Mouse (Mus musculus) MEL-GATA-1-ER (cell line): Measurements from ENCODE around the gene Gm28729.
"Not testable (repeated sequence)": the region's sequence is repeated elsewhere in the genome, so short reads cannot be mapped to it uniquely, and the experiment has no call there.

ENCODE experiments used
- DNase-seq: peaks from one replicate; pipeline ENCODE4 v3.0.0-alpha.2; 2012; ENCODE audit warnings: low read depth; ENCODE audit errors: extremely low read depth

The Gm28729 gene

GRCm38 (mm10) chr9:96521574-96521973 is 3.5 kb downstream of the Gm28729 start:
- DNase-seq, result not testable (repeated sequence)

GRCm38 (mm10) chr9:96517429-96517828 is 7.6 kb downstream of the Gm28729 start:
- DNase-seq, result no peak

DNA sequence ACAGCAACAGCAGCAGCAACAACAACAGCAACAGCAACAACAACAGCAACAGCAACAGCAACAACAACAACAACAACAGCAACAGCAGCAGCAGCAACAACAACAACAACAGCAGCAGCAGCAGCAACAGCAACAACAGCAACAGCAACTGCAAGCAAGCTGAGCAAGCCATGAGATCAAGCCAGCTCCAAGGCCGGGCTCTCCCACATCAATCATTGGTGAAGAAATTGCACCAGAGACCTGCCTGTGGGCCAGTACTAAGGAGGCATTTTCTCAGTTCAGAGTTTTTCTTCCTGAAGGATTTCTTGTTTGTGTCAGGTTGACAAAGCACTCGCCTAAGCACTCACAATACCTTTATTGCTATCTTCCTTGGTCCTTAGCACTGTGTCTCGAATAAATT is 8.3 kb downstream of the Gm28729 start:
- no peak for DNase-seq

- DNase-seq, result no peak
Measured at GRCm38 (mm10) chr9:96515737-96516136, 9.3 kb downstream of the Gm28729 start.

DNA sequence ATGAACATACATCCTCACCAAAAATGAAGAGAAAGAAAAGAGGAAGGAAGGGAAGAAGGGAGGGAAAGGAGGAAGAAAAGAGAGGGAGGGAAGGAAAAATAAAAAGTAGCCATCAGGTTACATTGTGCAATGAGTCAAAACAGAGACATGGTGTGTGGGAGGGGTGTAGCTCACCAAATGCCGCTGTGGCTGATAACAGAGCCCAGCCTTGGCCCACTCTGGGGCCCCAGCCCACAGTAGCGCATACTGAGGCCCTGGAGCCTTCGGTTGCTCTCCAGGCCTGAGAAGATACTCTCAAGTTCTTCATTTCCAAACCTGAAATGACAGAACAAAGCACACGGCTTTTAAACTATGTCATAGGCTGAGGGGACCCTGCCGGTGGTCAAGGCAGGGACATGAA is 10.8 kb downstream of the Gm28729 start:
- no peak for DNase-seq

DNA sequence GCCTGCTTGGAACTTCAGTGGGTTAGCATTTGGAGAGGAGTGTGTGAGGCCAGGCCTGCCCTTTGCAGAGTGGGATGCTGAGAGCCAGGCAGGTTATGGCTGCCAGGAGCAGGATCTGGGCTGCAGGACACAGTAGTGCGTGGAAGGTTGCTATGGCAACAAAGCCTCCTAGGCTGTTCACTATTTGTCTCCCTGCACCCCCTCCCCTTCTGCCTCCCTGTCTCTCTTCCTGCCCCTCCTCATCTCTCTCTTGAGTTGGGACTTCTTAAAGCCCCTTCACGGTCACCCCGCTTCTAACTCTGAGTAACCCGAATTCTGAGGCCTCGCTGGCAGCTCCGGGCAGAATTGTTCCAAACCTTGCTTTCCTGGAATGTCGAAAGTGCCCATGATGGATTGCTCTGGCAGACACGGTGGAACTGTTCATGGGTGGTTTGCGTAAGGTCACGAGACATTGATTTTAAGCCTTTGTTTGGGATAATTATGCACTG is 19.0 kb downstream of the Gm28729 start:
- DNase-seq, result no peak

- no peak for DNase-seq
Measured at GRCm38 (mm10) chr9:96505156-96505555, 19.9 kb downstream of the Gm28729 start.

GRCm38 (mm10) chr9:96504116-96504895 is 20.8 kb downstream of the Gm28729 start:
- DNase-seq, result no peak

- no peak for DNase-seq
Measured at GRCm38 (mm10) chr9:96502856-96503610, 22.0 kb downstream of the Gm28729 start.

GRCm38 (mm10) chr9:96501217-96501616 is 23.8 kb downstream of the Gm28729 start:
- DNase-seq, result no peak

DNA sequence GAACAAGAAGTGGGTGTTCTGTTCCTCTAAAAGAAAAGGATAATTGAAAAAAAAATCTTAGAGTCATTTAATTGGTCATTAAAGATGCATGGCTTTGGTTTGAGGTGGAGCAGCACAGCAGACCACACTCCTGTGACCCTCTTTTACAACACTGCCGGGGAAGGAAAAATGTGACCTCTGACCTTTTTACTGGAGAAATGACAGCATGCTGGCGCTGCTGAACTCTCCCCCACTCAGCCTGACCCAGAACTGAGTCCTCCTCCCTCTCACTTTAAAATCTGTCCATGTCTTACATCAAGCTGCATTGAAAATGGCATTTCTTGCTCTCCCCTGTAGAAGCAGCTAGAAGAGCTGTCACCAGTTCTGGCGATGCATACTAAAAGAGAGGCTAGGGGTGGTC is 31.9 kb downstream of the Gm28729 start:
- no peak for DNase-seq

GRCm38 (mm10) chr9:96491810-96492209 is 33.3 kb downstream of the Gm28729 start:
- DNase-seq, result peak; percentile 30

GRCm38 (mm10) chr9:96487869-96488268 is 37.2 kb downstream of the Gm28729 start:
- DNase-seq, result not testable (repeated sequence)

GRCm38 (mm10) chr9:96483648-96484047 is 41.4 kb downstream of the Gm28729 start:
- DNase-seq, result no peak

DNA sequence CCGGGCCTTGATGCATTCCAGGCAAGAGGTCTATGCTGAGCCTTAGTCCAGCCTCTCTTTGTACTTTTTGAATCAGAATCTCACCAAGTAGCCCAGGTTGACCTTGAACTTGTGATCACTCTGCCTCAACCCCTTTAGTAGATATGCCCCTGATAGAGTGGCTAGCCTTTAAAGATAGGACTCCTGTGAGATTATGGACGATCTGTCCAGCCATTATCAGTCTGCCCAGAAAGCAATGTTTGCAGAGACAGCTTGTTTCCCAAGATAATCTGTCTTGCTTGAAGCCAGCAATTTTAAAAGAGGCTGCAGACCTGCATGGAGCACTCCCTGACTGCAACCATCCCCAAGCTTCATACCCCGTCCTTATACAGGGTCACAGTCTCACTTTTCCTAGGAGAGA is 42.0 kb downstream of the Gm28729 start:
- no peak for DNase-seq

GRCm38 (mm10) chr9:96478071-96478888 is 46.8 kb downstream of the Gm28729 start, which contains the start of gene Rnf7:
Gene Rnf7, minus strand, starts transcription at chr9:96478675.
- DNase-seq, result peak; percentile 79

GRCm38 (mm10) chr9:96472356-96472755 is 52.7 kb downstream of the Gm28729 start:
- no peak for DNase-seq

DNA sequence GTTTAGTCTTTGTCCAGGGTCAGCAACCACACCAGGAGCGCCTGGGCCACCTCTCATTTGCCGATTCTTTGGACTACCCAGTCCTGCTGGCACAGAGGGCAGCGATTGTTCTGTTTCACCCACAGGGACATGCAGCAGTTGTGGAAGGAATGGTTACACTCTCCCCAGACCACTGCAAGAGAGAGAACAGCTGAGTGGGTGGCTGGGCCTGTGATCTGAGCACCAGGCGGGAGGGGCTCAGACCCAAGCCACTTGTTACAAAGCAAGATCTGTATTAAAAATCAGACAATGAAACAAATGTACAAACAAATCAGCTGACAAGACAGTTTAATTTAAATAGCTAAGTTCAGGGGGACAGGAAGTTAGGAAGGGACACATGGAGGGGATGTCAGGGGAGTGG is 53.4 kb downstream of the Gm28729 start:
- DNase-seq, result not testable (repeated sequence)

DNA sequence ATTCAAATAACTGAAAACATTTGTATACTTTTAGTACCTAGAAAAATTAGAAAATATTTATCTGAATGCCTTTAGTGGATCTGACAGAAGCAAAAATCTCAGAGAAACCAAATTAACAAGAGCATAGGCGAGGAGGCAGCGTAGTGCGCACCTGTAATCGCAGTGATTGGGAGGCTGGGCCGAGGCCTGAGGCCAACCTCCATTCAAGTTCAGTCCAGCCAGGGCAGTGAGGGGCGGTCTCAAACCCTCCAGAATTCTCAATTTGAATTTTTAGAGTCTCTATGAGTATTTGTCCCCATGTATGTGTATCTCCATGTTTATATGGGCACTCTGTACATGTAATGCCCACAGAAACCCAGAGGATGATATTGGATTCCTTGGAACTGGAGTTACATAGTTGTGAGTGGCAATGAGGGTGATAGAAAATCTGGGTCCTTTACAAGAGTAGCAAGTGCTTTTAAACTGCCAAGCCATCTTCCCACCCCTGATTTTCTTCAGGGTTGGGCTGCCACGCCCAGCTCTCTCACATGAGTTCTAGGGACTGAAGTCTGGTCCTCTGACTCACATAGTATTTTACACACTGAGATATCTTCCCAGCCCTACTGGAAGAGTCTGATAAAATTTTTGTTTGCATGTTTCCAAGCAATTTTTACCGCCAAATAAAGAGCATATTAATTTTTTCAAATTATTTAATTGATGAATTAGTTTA is 54.6 kb downstream of the Gm28729 start:
- no peak for DNase-seq

- no peak for DNase-seq
Measured at GRCm38 (mm10) chr9:96469556-96470265, 55.4 kb downstream of the Gm28729 start.
